Mouse (Mus musculus): Measurements from ENCODE around the gene Rnf40. TPM values are rescaled to one million over a fixed set of nuclear protein-coding genes. Genes with fewer than 3 reads are reported as not detected.

Rnf40 gene
- polyA plus RNA-seq, 1 experiment from 2014 or later = 17.1 TPM

DNA sequence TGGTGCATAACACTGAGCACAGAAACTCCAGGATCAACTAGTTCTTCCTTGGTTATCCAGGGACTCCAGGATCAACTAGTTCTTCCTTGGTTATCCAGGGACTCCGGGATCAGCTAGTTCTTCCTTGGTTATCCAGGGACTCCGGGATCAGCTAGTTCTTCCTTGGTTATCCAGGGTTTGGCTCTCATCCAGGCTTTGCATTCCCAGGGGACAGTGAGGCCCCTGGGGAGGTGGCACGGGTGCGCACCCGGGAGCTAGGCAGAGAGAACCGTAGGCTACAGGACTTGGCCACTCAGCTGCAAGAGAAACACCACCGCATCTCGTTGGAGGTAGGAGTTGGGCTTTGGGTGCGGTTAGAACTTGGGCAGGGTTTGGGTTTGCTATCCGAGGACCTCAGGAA, 2.5 kb downstream of the Rnf40 start:
- DNase-seq (ENCODE audit: low spot score) (no peak), ATAC-seq (ENCODE audit: low FRiP score, low TSS enrichment) (no peak)
- TF ChIP-seq CTCF (IDR thresholded peaks at IDR 0.05; ENCODE audit: low read depth) (no peak), EP300 (optimal IDR thresholded peaks at IDR 0.05) (no peak)
- H3K27ac ChIP-seq (replicated peaks) = no peak overlapping the region
- peaks cover 45% of the 10 kb centered on the region for H3K36me3 ChIP-seq (ENCODE audit: control insufficient read depth, insufficient read depth, low read length)
- H3K4me3 ChIP-seq (ENCODE audit: low read depth, low read length) = no peak overlapping the region
- H3K27me3 ChIP-seq (ENCODE audit: control insufficient read depth, insufficient read depth, low read length) = no peaks in the 10 kb centered on the region
- no peak overlapping the region for H3K4me2 ChIP-seq (replicated peaks; ENCODE audit: low read depth)
- no peaks in the 10 kb centered on the region for H3K4me1 ChIP-seq (replicated peaks; ENCODE audit: control insufficient read depth, insufficient read depth)
- H3K9ac ChIP-seq (ENCODE audit: low read length) = no peak overlapping the region
- WGBS = 81% methylated on average over 10 of the region's 10 CpGs
- no peaks in the 10 kb centered on the region for H3K9me3 ChIP-seq (ENCODE audit: control insufficient read depth, low read length)

DNA sequence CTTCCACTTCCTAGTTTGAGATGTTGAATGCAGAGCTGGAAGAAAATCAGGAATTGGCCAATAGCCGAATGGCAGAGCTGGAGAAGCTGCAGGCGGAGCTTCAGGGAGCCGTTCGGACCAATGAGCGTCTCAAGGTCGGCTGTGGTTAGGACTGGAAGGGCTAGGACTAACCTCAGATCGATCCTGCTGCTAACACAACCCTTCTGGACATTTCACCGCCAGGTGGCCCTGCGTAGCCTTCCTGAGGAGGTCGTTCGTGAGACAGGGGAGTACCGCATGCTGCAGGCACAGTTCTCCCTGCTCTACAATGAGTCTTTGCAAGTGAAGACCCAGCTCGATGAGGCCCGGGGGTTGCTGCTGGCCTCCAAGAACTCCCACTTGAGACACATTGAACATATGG, 4.0 kb downstream of the Rnf40 start:
- TF ChIP-seq CTCF (IDR thresholded peaks at IDR 0.05; ENCODE audit: low read depth) = no peak
- TF ChIP-seq EP300 (optimal IDR thresholded peaks at IDR 0.05) = no peak
- Histone ChIP-seq H3K9ac (ENCODE audit: low read length) (no peak overlapping the region), H3K4me2 (replicated peaks; ENCODE audit: low read depth) (no peak overlapping the region), H3K4me1 (replicated peaks; ENCODE audit: control insufficient read depth, insufficient read depth) (no peaks in the 10 kb centered on the region), H3K36me3 (ENCODE audit: control insufficient read depth, insufficient read depth, low read length) (peaks cover 49% of the 10 kb centered on the region), H3K4me3 (ENCODE audit: low read depth, low read length) (no peak overlapping the region), H3K9me3 (ENCODE audit: control insufficient read depth, low read length) (no peaks in the 10 kb centered on the region), H3K27me3 (ENCODE audit: control insufficient read depth, insufficient read depth, low read length) (no peaks in the 10 kb centered on the region), H3K27ac (replicated peaks) (no peak overlapping the region)
- WGBS = 86% methylated on average over 14 of the region's 14 CpGs
- no peak for ATAC-seq (ENCODE audit: low FRiP score, low TSS enrichment)
- no peak for DNase-seq (ENCODE audit: low spot score)

DNA sequence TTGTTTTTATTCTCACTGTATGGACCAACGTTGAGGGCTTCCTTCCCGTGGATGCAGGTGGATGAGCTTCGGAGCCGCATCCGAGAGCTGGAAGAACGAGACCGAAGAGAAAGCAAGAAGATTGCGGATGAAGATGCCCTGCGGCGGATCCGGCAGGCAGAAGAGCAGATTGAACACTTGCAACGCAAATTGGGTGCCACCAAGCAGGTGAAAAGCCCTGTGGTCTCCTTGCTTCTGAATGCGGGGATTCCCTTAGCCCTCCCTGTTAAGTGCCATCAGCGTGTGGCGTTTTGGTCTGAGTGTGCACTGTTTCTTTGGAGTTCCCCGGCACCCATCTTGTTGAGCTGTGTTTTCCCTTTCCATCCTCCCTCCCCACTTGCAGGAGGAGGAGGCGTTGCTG, 8.2 kb downstream of the Rnf40 start:
- peaks cover 59% of the 10 kb centered on the region for H3K36me3 ChIP-seq (ENCODE audit: control insufficient read depth, insufficient read depth, low read length)
- no peaks in the 10 kb centered on the region for H3K27me3 ChIP-seq (ENCODE audit: control insufficient read depth, insufficient read depth, low read length)
- TF ChIP-seq CTCF (IDR thresholded peaks at IDR 0.05; ENCODE audit: low read depth) (no peak), EP300 (optimal IDR thresholded peaks at IDR 0.05) (no peak)
- DNase-seq (ENCODE audit: low spot score) (no peak), ATAC-seq (ENCODE audit: low FRiP score, low TSS enrichment) (no peak)
- H3K4me3 ChIP-seq (ENCODE audit: low read depth, low read length) = no peak overlapping the region
- H3K27ac ChIP-seq (replicated peaks) = no peak overlapping the region
- no peak overlapping the region for H3K4me2 ChIP-seq (replicated peaks; ENCODE audit: low read depth)
- H3K9ac ChIP-seq (ENCODE audit: low read length) = no peak overlapping the region
- no peaks in the 10 kb centered on the region for H3K9me3 ChIP-seq (ENCODE audit: control insufficient read depth, low read length)
- WGBS = 94% methylated on average over 17 of the region's 17 CpGs
- no peaks in the 10 kb centered on the region for H3K4me1 ChIP-seq (replicated peaks; ENCODE audit: control insufficient read depth, insufficient read depth)

DNA sequence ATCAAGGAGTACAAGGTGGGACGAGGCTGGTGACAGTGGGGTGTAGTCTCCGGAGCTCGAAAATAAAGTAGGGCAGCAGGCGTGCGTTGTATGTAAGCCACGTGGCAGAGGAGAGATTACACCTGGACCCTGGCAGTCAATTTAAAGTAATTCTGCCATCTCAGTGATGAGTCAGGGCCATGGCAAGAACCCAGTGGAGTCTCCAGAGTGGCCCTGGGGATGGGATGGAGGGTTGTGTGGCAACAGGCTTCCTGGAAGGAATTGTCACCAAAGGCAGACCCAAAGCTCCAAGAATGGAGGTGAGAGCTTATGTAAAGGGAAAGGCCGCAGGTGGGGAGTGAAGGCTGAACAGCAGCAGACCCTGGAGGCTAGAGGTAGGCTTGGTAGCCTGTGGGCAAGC, 12.0 kb downstream of the Rnf40 start:
- Histone ChIP-seq H3K9me3 (ENCODE audit: control insufficient read depth, low read length) (no peaks in the 10 kb centered on the region), H3K36me3 (ENCODE audit: control insufficient read depth, insufficient read depth, low read length) (peaks cover 30% of the 10 kb centered on the region), H3K4me1 (replicated peaks; ENCODE audit: control insufficient read depth, insufficient read depth) (no peaks in the 10 kb centered on the region), H3K9ac (ENCODE audit: low read length) (no peak overlapping the region), H3K4me2 (replicated peaks; ENCODE audit: low read depth) (no peak overlapping the region), H3K4me3 (ENCODE audit: low read depth, low read length) (no peak overlapping the region), H3K27me3 (ENCODE audit: control insufficient read depth, insufficient read depth, low read length) (no peaks in the 10 kb centered on the region), H3K27ac (replicated peaks) (no peak overlapping the region)
- ATAC-seq (ENCODE audit: low FRiP score, low TSS enrichment) (no peak), DNase-seq (ENCODE audit: low spot score) (no peak)
- no peak for TF ChIP-seq EP300 (optimal IDR thresholded peaks at IDR 0.05)
- no peak for TF ChIP-seq CTCF (IDR thresholded peaks at IDR 0.05; ENCODE audit: low read depth)
- WGBS = 92% methylated on average over 7 of the region's 7 CpGs

- Histone ChIP-seq H3K4me2 (replicated peaks; ENCODE audit: low read depth) (no peak overlapping the region), H3K36me3 (ENCODE audit: control insufficient read depth, insufficient read depth, low read length) (peaks cover 22% of the 10 kb centered on the region), H3K4me3 (ENCODE audit: low read depth, low read length) (no peak overlapping the region), H3K9ac (ENCODE audit: low read length) (no peak overlapping the region), H3K27ac (replicated peaks) (no peak overlapping the region), H3K9me3 (ENCODE audit: control insufficient read depth, low read length) (no peaks in the 10 kb centered on the region), H3K4me1 (replicated peaks; ENCODE audit: control insufficient read depth, insufficient read depth) (no peaks in the 10 kb centered on the region), H3K27me3 (ENCODE audit: control insufficient read depth, insufficient read depth, low read length) (no peaks in the 10 kb centered on the region)
- TF ChIP-seq EP300 (optimal IDR thresholded peaks at IDR 0.05) (no peak), CTCF (IDR thresholded peaks at IDR 0.05; ENCODE audit: low read depth) (no peak)
- WGBS = 84% methylated on average over 4 of the region's 4 CpGs
- DNase-seq (ENCODE audit: low spot score) (no peak), ATAC-seq (ENCODE audit: low FRiP score, low TSS enrichment) (no peak)
Measured at GRCm38 (mm10) chr7:127601735-127602134, 13.2 kb downstream of the Rnf40 start.

DNA sequence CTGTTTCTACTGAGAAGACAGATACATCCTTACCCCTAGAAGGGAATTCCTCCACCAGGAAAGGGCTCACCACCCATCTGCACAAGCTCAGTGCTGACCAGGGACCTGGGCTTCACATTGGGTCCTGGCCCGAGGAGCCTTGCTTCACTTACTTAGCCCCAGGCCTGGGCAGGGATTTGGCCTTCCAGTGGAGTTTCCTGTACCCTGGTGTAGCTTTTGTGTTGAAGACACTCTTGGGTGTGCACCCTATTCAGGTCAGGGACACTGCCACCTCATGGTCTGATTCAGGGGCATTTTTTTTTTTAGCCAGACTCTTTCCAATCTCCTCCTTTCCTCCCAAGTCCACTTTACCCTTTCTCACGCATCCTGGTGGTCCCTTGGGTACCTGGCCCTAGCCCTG, 14.3 kb downstream of the Rnf40 start:
- TF ChIP-seq EP300 (optimal IDR thresholded peaks at IDR 0.05) (no peak), CTCF (IDR thresholded peaks at IDR 0.05; ENCODE audit: low read depth) (no peak)
- Histone ChIP-seq H3K9ac (ENCODE audit: low read length) (no peak overlapping the region), H3K4me3 (ENCODE audit: low read depth, low read length) (no peak overlapping the region), H3K4me2 (replicated peaks; ENCODE audit: low read depth) (no peak overlapping the region), H3K27ac (replicated peaks) (no peak overlapping the region), H3K27me3 (ENCODE audit: control insufficient read depth, insufficient read depth, low read length) (no peaks in the 10 kb centered on the region), H3K4me1 (replicated peaks; ENCODE audit: control insufficient read depth, insufficient read depth) (no peaks in the 10 kb centered on the region), H3K36me3 (ENCODE audit: control insufficient read depth, insufficient read depth, low read length) (peaks cover 22% of the 10 kb centered on the region), H3K9me3 (ENCODE audit: control insufficient read depth, low read length) (no peaks in the 10 kb centered on the region)
- DNase-seq (ENCODE audit: low spot score) (no peak), ATAC-seq (ENCODE audit: low FRiP score, low TSS enrichment) (no peak)
- 93% methylated on average over 2 of the region's 2 CpGs for WGBS
